Mouse (Mus musculus) gastrocnemius, adult 18-20 months (tissue): ENCODE results near the gene Focad. TPM values are rescaled to one million over a fixed set of nuclear protein-coding genes. Genes with fewer than 3 reads are reported as not detected.

Source experiments
- DNase-seq: peaks from one replicate; pipeline ENCODE4 v3.0.0; 2021; ENCODE audit warnings: low spot score
- total RNA-seq, 2 experiments: library from RNA; stranded (reverse); gene quantifications; 2 replicates each; pipeline ENCODE4 v1.2.3; 2021

Gene Focad
- total RNA-seq, 2 experiments from 2014 or later: 10.9 to 11.4 TPM

- DNase-seq: no peak
These were observed 206.6 kb downstream of the Focad start for GRCm38 (mm10) chr4:88300832-88301621.

DNA sequence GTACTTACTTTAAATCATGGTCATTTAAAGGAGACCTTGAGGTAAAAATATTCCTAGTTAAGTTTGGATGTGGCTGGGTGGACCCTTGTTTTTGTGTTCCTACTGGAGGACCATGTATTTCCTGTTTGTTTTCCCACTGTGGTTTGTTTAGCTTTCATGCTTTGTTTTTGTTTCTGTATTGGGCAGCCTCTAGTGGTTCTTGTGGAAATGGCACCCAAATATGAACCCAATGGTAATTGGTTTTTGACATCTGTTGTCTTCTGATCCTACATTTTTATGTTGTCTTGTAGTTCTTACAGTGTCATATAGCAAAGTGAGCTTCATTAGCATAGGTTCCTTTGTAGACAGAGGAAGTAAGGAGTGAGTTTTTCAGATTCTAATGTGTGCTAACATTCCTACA is 207.9 kb downstream of the Focad start:
- peak; percentile 8 for DNase-seq

DNA sequence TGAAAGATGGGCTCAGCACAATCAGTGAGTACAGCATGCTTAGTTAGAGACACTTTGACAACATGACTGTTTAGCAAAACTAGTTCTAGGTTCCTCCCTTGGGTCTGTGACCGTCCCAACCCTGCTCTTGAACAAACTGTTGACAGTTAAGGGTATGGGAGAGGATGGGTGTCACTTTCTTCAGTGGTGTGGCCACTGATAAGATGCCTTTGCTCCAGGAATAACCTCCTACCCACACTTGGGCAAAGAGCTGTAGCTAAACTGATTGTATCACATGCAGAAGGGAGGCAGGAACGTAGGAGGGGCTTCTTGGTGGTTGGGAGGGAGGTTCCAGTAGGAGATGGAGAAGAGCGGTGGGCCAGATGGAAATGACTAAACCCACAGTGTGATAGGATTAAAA is 213.3 kb downstream of the Focad start:
- DNase-seq: no peak

DNA sequence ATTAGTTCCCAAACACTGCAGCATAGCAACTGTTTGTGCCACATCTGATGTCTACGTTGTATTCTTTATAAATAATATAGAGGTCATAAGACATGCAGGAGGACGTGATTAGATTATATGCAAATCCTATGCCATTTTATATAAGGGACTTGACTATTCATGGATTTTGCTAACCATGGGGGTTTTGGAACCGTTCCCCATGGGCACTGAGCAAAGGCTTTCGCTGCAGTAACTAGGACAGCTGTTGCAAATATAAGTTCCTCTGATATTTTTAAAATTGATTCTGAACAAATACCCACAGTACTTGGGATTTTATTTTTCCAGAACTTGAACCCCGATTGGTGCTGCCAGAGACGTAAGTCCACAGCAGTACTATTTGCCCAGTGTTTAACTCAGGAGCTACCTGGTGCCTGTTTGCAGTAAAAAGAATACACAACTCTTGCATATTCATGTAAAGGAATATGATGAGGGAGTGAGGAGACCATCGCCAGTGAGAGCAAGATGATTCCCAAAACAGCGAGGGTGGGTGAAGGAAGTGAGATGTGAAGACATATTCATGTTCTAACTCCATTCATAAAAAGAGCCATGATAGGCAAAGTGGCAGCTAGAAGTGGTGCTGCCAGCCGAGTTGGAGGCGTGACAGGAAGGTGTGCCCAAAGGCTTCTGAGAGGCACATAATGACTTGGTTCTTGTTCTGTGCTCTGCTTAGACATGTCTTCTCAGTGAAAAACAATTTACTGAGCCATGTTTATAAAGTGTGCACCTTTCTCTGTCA is 214.1 kb downstream of the Focad start:
- DNase-seq: no peak

DNA sequence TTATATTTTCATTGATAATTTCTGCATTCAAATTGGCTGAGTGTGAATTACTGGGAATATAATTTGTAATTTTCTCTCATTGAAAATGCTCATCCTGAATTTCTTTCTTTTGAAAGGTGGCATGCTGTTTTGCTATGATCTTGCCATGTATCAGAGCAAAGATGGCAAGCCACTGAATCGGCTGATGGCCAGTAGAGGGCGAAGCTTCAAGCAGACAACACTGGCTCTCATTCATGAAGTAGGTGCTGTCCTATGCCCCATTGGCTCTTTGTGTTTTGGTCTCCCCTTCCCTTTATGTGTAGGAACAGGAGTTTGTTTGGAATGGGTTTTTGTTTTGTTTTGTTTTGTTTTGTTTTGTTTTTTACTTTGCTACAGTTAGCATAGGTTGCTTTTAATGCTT is 215.2 kb downstream of the Focad start:
- DNase-seq: peak; percentile 4

- DNase-seq: no peak
These were observed 220.5 kb downstream of the Focad start for GRCm38 (mm10) chr4:88314898-88315297.

GRCm38 (mm10) chr4:88320067-88320466 is 225.6 kb downstream of the Focad start:
- no peak for DNase-seq

GRCm38 (mm10) chr4:88325392-88325791 is 231.0 kb downstream of the Focad start:
- no peak for DNase-seq

DNA sequence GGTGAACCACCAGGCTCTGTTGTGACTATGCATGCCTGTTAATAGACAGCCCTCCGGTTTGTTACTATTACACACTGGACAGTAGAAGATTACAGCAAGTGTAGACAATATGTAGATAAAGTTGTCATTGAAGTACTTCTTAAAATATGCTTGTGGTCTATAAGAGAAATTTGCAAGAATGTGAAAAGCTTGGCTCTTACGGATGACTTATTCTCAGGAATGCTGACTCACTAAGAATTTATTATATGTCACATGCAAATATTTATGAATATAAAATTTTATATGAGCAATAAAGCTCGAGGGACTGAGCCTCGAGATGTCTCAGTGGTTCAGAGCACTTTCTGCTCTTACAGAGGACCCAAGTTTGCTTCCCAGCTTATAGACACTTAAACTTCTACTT is 240.1 kb downstream of the Focad start:
- DNase-seq: no peak

DNA sequence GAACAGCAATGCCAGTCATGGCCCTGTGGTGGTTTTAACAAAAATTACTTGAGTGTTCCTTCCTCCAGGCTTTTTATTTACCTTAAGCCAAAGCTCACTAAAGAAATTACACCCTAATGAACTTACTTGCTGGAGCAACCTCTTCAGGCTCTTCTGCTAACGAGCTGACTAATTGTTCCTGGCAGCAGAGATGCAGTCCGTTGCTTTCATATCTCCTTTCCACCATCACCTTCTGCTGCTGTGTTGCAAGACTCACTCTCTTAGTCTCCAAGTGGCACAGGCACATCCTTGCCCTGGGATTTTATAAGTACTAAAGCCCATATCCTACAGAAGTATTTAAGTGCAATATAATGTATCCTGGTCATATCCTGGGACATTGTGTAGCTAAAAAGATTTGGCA is 242.3 kb downstream of the Focad start:
- DNase-seq: no peak

DNA sequence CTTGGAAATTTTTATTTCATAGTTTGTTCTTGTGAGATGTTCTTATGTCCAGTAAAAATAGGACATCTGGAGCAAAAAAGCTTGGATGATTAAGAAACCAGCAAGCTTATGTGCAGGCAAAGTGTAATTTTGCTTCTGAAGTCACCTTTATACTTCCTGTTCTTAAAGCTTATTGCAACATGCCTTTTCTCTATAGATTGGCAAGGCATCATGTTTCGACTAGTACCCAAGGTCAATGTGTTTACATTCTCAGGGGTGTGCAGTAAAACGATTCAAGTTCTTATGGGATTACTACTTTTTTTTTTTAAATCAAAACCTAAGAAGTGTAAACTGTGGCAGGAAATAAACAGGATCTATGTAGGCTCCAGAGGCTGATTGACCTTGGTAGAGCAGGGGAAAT is 242.9 kb downstream of the Focad start:
- no peak for DNase-seq

DNA sequence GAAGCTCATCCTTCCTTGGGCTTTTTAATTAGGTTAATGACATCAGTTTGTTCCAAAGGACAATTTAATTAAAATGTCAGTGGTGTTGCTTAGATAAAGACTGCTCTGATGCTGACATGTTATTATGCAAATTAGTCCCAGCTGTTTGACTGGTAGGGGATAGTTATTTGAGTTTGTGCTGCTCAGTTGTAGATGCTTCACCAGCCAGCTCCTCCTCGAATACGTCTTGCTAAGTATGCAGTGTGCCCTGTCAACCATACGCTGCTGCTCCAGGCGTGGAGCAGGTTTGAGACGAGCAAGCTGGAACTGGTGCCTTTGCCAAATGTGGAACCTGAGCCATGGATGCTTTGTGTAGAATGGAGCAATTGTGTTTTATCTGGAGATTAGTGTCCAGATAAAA is 243.7 kb downstream of the Focad start:
- no peak for DNase-seq

GRCm38 (mm10) chr4:88344468-88344867 is 250.0 kb downstream of the Focad start:
- DNase-seq: no peak

DNA sequence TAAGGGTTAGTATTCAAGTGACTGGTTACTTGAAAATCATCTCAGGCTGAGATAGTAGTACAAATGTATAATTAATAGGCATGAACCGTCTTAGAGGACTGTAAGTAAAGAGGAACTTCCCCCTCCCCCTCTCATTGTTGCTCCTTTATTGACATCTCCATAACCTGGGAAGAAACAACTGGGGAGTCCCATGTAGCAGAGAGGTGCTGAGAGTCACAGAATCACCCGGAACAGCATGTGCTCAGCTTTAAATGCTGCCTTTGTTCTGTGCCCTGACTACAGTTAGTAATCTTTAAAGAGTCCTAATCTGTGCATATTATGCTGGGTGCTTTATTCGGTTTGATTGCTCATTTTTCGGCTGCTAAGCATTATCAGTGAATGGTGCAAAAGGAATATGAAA is 250.6 kb downstream of the Focad start:
- no peak for DNase-seq

DNA sequence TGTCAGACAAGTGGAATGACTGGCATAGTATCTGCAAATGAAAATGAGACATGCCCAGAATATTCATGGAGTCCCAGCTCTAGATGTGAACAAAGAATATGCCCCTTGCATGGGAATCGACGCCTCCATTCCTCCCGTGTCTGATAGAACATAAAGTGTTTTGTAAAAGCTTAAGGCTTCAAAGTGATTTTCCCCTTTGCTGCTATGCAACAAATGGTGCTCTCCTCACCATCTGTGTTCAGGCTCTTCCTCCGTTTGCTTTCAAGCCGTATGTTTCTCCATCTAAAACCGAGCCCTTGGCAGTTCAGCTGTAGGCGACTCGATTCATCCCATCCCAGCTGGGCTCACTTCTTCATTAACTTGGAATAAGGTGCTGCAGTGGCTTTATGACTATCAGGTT is 251.5 kb downstream of the Focad start:
- no peak for DNase-seq

- DNase-seq: peak; percentile 66
These were observed 256.5 kb downstream of the Focad start for GRCm38 (mm10) chr4:88350910-88351309.

- DNase-seq: no peak
These were observed 262.2 kb downstream of the Focad start for GRCm38 (mm10) chr4:88356652-88357051.

- no peak for DNase-seq
These were observed 263.0 kb downstream of the Focad start for GRCm38 (mm10) chr4:88357431-88357830.

GRCm38 (mm10) chr4:88369951-88370350 is 275.5 kb downstream of the Focad start:
- no peak for DNase-seq

DNA sequence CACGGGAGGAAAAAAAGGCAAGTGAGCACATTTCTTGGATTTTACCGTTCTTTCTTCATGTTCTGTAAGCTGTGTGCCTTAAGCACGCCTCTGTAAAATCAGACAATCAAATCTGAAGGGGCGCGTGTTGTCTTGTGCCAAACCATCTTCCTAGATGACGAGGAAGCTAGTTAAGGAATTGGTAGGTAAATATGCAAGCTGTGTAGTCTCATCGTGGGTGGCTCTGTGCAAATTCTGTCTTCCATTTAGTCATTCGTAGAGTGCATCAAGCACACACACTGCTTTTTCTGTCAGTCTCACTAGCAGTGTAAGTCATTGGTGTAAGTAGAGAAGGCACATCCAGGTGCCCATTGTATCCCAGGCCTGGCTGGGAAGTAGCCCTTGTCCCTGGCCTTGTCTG is 276.4 kb downstream of the Focad start:
- DNase-seq: no peak

- DNase-seq: no peak
These were observed 278.1 kb downstream of the Focad start for GRCm38 (mm10) chr4:88372293-88373224.

GRCm38 (mm10) chr4:88390036-88390435 is 295.6 kb downstream of the Focad start:
- DNase-seq: no peak
